Mouse (Mus musculus) erythroblast, embryonic 14.5 days (primary cell): Measurements from ENCODE around the gene Pax6. TPM values are rescaled to one million over a fixed set of nuclear protein-coding genes. Genes with fewer than 3 reads are reported as not detected.

ENCODE experiments used
- H3K27me3 ChIP-seq: 2 replicates; pipeline ENCODE4 v1.6.1; 2012; ENCODE audit warnings: inconsistent platforms; ENCODE audit not compliant: control insufficient read depth
- H3K36me3 ChIP-seq: 2 replicates; pipeline ENCODE4 v1.6.1; 2012; ENCODE audit warnings: mild to moderate bottlenecking, inconsistent platforms; ENCODE audit not compliant: control insufficient read depth
- H3K4me1 ChIP-seq: 2 replicates; pipeline ENCODE4 v1.6.1; 2012; ENCODE audit warnings: inconsistent platforms; ENCODE audit not compliant: control insufficient read depth
- H3K4me3 ChIP-seq: replicated peaks from 2 replicates; pipeline ENCODE3; 2012; ENCODE audit warnings: moderate library complexity, mild to moderate bottlenecking, inconsistent platforms
- H3K9me3 ChIP-seq: 2 replicates; pipeline ENCODE4 v1.6.1; 2012; ENCODE audit warnings: low read length, inconsistent platforms, mixed read lengths; ENCODE audit not compliant: control insufficient read depth
- GATA1 ChIP-seq: IDR thresholded peaks from 2 replicates; pipeline ENCODE4 v1.6.1; 2012; ENCODE audit warnings: low read length, inconsistent platforms, mixed read lengths
- TAL1 ChIP-seq: IDR thresholded peaks from 3 replicates; pipeline ENCODE4 v1.6.1; 2012; ENCODE audit warnings: low read length, inconsistent platforms, mixed read lengths
- polyA plus RNA-seq: library from polyadenylated mRNA; stranded (reverse); fragments of >175 nt; gene quantifications from 2 replicates; pipeline ENCODE4 v1.2.3, GENCODE M21; 2012

The Pax6 gene
- polyA plus RNA-seq, 1 experiment, result 0.06 TPM

DNA sequence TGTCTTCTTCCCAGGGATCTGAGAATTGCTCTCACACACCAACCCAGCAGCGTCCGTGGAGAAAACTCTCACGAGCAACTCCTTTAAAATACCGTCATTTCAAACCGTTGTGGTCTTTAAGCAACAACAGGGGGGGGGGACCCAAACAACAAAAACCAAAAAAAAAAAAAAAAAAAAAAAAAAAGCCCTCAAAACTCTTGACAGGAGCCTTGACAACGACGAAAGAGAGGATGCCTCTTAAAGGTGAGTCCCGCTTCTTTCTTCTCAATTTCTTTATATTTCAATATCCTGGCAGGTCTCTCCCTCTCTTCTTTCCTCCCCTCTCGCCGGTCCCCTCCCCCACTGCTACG lies 7.0 kb downstream of the Pax6 start:
- Histone ChIP-seq H3K36me3 (no peaks in the 10 kb centered on the region), H3K4me3 (no peak overlapping the region), H3K4me1 (peaks cover 4% of the 10 kb centered on the region), H3K27me3 (peaks cover 100% of the 10 kb centered on the region), H3K9me3 (peaks cover 14% of the 10 kb centered on the region; the same call in 1 of the 2 replicates)
- TF ChIP-seq TAL1 (no peak), GATA1 (no peak)

DNA sequence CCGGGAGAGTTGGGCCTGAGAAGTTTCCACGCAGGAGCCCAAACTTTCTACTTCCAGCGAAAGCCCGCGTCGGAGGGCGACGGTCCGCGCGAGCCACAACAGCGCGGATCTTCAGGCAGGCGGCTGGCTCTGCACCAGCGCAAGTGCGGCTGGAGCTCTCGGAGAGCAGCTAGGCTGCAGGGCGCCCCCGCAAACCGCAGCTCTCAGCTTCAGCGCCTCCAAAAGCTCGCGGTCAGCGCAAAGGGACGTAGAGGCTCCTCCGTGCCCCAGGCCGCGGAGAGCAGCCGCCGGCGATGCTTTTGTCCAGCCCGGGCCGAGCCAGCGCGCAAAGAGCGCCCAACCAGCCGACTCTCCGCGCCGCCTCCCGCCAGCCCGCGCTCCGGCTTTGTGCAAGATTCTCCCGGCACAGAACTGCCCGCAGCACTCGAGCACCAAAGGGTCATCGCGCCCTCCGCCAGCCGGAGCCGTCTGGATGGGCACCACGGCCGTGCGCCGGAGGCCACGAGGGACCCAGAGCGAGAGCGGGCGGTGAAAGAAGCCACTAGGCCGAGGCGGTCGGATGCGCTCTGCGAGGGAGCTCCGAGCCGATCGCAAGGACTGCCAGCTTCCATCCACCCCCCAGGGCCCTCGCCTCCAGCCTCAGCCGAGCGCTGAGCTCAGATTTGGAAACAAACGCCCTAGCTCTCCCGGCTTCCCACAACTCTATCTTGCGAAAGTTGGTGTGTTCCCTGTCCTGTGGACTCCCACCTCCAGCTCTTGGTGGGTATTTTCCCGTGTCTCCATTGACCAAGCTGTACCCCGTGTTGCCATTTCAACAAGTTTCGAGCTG lies 7.6 kb downstream of the Pax6 start:
- TF ChIP-seq TAL1, result no peak
- no peak for TF ChIP-seq GATA1
- H3K9me3 ChIP-seq, result peaks cover 17% of the 10 kb centered on the region; the same call in 1 of the 2 replicates
- no peak overlapping the region for H3K4me3 ChIP-seq
- H3K4me1 ChIP-seq, result peaks cover 4% of the 10 kb centered on the region
- H3K36me3 ChIP-seq, result no peaks in the 10 kb centered on the region
- peaks cover 100% of the 10 kb centered on the region for H3K27me3 ChIP-seq

DNA sequence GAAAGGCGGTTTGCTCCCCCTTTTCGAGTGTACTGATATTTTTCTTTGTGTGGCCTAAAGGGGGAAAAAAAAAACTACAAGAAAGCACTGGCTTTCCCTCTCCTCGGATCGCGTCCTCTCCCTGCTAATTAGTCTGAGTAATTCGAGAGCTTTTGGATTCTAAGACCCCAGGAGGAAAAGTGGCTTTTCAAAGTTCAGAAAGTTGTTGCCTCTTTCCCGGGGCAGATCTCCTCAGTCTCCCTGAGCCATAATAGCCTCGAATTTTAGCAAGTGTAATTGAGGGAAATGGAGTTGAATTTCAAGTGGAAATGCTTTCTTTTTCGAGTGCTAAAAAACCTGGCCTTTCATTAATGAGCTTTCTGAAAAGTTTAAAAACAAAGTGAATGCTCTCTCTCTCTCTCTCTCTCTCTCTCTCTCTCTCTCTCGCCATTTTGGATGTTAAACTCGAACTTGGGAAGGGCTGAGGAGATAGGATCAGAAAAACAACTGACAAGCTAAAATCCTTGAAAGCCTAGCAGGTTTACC lies 8.3 kb downstream of the Pax6 start:
- H3K9me3 ChIP-seq, result peaks cover 17% of the 10 kb centered on the region; the same call in 1 of the 2 replicates
- H3K4me1 ChIP-seq, result peaks cover 4% of the 10 kb centered on the region
- TF ChIP-seq GATA1 (no peak), TAL1 (no peak)
- H3K36me3 ChIP-seq, result no peaks in the 10 kb centered on the region
- no peak overlapping the region for H3K4me3 ChIP-seq
- H3K27me3 ChIP-seq, result peaks cover 100% of the 10 kb centered on the region

DNA sequence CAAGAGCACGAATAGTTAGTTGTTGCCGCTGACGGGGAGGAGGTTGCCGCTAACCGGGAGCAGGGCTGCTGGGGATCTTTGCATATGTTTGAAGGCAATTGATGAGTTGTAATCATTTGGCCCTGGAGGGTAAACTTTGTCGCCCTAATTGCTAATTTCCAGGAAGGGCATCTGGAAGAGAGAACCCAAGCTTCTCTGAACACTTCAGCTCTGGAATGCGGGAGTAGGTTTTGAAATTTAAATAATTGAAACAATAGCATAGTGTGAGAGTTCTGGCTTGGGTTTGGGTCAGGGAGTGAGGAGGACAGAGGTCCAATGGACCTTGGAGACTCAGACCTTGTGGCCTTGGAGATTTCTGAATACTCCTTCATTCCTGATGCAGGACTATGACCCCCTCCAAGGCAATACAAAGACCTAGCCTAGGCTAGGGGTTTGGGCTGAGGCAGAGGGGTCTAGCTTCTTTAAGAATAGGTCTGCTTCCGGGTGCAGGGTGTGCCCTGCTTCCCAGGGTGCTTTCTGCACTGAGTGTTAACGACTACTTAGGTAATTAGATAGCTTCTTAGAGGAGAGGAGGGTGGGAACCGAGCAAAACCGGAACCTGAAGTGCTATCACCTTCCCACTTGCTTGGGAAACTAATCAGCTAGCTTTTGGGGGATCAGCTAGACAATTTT lies 8.9 kb downstream of the Pax6 start:
- Histone ChIP-seq H3K27me3 (peaks cover 100% of the 10 kb centered on the region), H3K9me3 (peaks cover 17% of the 10 kb centered on the region; the same call in 1 of the 2 replicates), H3K36me3 (no peaks in the 10 kb centered on the region), H3K4me3 (no peak overlapping the region), H3K4me1 (peaks cover 4% of the 10 kb centered on the region)
- TF ChIP-seq GATA1, result no peak

- Histone ChIP-seq H3K9me3 (peaks cover 17% of the 10 kb centered on the region; the same call in 1 of the 2 replicates), H3K4me1 (peaks cover 4% of the 10 kb centered on the region), H3K36me3 (no peaks in the 10 kb centered on the region), H3K27me3 (peaks cover 100% of the 10 kb centered on the region), H3K4me3 (no peak overlapping the region)
- TF ChIP-seq GATA1 (no peak), TAL1 (no peak)
Measured at GRCm38 (mm10) chr2:105678306-105678705, 9.6 kb downstream of the Pax6 start.

- TF ChIP-seq GATA1 (no peak), TAL1 (no peak)
- peaks cover 4% of the 10 kb centered on the region for H3K4me1 ChIP-seq
- no peaks in the 10 kb centered on the region for H3K36me3 ChIP-seq
- peaks cover 15% of the 10 kb centered on the region; the same call in 1 of the 2 replicates for H3K9me3 ChIP-seq
- H3K27me3 ChIP-seq, result peaks cover 100% of the 10 kb centered on the region
- H3K4me3 ChIP-seq, result no peak overlapping the region
Measured at GRCm38 (mm10) chr2:105678880-105679321, 10.2 kb downstream of the Pax6 start.

GRCm38 (mm10) chr2:105679331-105679730 lies 10.6 kb downstream of the Pax6 start:
- Histone ChIP-seq H3K4me3 (no peak overlapping the region), H3K4me1 (peaks cover 4% of the 10 kb centered on the region), H3K36me3 (no peaks in the 10 kb centered on the region), H3K9me3 (peaks cover 13% of the 10 kb centered on the region; the same call in 1 of the 2 replicates), H3K27me3 (peaks cover 100% of the 10 kb centered on the region)
- TF ChIP-seq TAL1 (no peak), GATA1 (no peak)

- Histone ChIP-seq H3K4me3 (no peak overlapping the region), H3K4me1 (peaks cover 4% of the 10 kb centered on the region), H3K27me3 (peaks cover 100% of the 10 kb centered on the region), H3K9me3 (peaks cover 8% of the 10 kb centered on the region; the same call in 1 of the 2 replicates), H3K36me3 (no peaks in the 10 kb centered on the region)
- TF ChIP-seq TAL1 (no peak), GATA1 (no peak)
Measured at GRCm38 (mm10) chr2:105680146-105680998, 11.7 kb downstream of the Pax6 start.
